In the genomic region with DNA sequence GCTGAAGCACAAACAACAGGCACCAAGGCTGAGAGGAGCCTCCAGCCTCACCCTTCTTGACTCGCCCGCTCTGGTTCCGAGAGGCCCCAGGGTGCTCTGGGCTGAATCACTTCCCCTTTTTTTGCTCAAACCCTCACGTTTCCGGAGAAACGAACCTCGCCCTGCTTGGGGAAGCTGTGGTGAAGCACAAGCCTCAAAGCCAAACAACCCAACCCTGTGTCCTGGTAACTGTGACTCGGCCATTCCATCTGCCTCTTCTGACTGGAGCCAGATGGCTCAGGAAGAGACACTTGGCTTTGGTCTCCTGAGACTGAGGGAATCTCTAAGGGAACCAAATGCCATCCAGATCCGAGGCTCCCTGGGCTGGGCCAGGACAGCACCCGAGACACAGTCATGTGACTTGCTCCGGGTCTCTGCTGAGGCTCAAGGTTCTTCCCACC, we compare ENCODE assay signal across 9 mouse cellular contexts. TPM values are rescaled to one million over a fixed set of nuclear protein-coding genes. Genes with fewer than 3 reads are reported as not detected.
DNase-seq lines count a peak whose midpoint lies in the region; ATAC-seq and TF ChIP-seq lines count a peak whose summit lies in the region.
"Had no signal": no experiment of that assay in that cellular context is flagged by ENCODE, and none has a peak within 500 bp of the region (broad histone marks: within the 10 kb centered on the region; RNA-seq: fewer than 3 reads in every experiment).

No protein-coding gene starts in this region.

- TF ChIP-seq CTCF in C2C12 (IDR thresholded peaks at IDR 0.05; ENCODE audit: control insufficient read depth, insufficient read depth, insufficient read length): no peak

- peaks cover 79% of the 10 kb centered on the region for H3K36me3 ChIP-seq in C2C12 (ENCODE audit: control insufficient read depth, insufficient read depth)

- no peak overlapping the region for H3ac ChIP-seq in C2C12 (ENCODE audit: control insufficient read depth, insufficient read length, low read depth)

- no peaks in the 10 kb centered on the region for H3K79me2 ChIP-seq in C2C12 (ENCODE audit: control insufficient read depth, insufficient read depth)

- no peaks in the 10 kb centered on the region for H3K27me3 ChIP-seq in C2C12 (ENCODE audit: control insufficient read depth, insufficient read depth, insufficient read length)

- ATAC-seq in erythroid progenitor cell, adult 5-6 weeks (replicated peaks; ENCODE audit: low FRiP score, poor library complexity, severe bottlenecking): no peak

- WGBS in large intestine, adult 2 months: 15% methylated on average over 11 of the region's 11 CpGs

- peak; percentile 34 for DNase-seq in adrenal gland, adult 2 months
- no peak for DNase-seq in adrenal gland, postnatal 25 days
- DNase-seq in cerebellum, adult 18-20 months: peak; percentile 82 to 90
- peak; percentile 37 for DNase-seq in large intestine, adult 2 months (ENCODE audit: low read depth, low spot score)
- peak; percentile 83 to 92 for DNase-seq in monocyte, adult 2 months (ENCODE audit: low read depth in 1 of 2, low spot score in 2 of 2)
- DNase-seq in c-Kit-positive CD71-positive TER-119-positive erythroid progenitor cells, embryonic 14.5 days (ENCODE audit: low spot score): no peak

- no peaks in the 10 kb centered on the region for H3K79me3 ChIP-seq in C2C12 (ENCODE audit: low read depth)

- H3K4me3 ChIP-seq in C2C12 (ENCODE audit: insufficient read depth, poor library complexity, severe bottlenecking): no peak overlapping the region

TF ChIP-seq in C2C12, 6 proteins besides CTCF, POLR2A, EP300 and RAD21:
- peak; percentile 24 for TF ChIP-seq MAX (IDR thresholded peaks at IDR 0.05)
- TF ChIP-seq MYOG (IDR thresholded peaks at IDR 0.05; ENCODE audit: control insufficient read depth, extremely low read depth, insufficient read length): no peak
- no peak for TF ChIP-seq FOSL1 (IDR thresholded peaks at IDR 0.05; ENCODE audit: insufficient read depth, low read length, poor library complexity, severe bottlenecking)
- peak; percentile 77 for TF ChIP-seq USF1 (IDR thresholded peaks at IDR 0.05; ENCODE audit: low read depth)

RNA-seq across cellular contexts. Expression of gene 1700029H14Rik, which starts 32.6 kb away (rescaled TPM):
- total RNA-seq in adrenal gland, adult 2 months (2021): not detected
- not detected in 2 replicates for polyA plus RNA-seq in adrenal gland, adult 2 months (2012; rRNA removed)
- not detected in 2 replicates for total RNA-seq in adrenal gland, postnatal 25 days (2021)
- not detected for polyA plus RNA-seq in C2C12 (2012; fragmentation: generic; extraction: Trizol)
- polyA plus RNA-seq in large intestine, adult 2 months (2012; rRNA removed): 0.07 TPM in 1 of 2 replicates, not detected in the other
- not detected in 2 replicates for total RNA-seq in erythroid progenitor cell, adult 5-6 weeks (2015; ENCODE audit: low replicate concordance)
- not detected in 2 replicates for total RNA-seq in erythroid progenitor cell, adult 5-6 weeks (2017; ENCODE audit: low replicate concordance)
- polyA plus RNA-seq: heart, embryonic 14.5 days had no signal

Comparison
In these comparisons a context has a peak if more than half of its experiments do, and no peak if none do; other contexts are left out.
1. DNase-seq: peak in adrenal gland, adult 2 months (single experiment), cerebellum, adult 18-20 months (2 of 2), large intestine, adult 2 months (single experiment) and monocyte, adult 2 months (2 of 2); none in adrenal gland, postnatal 25 days (single experiment) and c-Kit-positive CD71-positive TER-119-positive erythroid progenitor cells, embryonic 14.5 days (single experiment).